Mouse (Mus musculus) layer of hippocampus, adult 2 months (tissue): ENCODE results near the gene Ikzf3. TPM values are rescaled to one million over a fixed set of nuclear protein-coding genes. Genes with fewer than 3 reads are reported as not detected.

Experiments used
- DNase-seq, 2 experiments: peaks; one replicate each; pipeline ENCODE4 v3.0.0; 2022; ENCODE audit warnings: low spot score in 2 of 2
- H3K27ac ChIP-seq: fragments of 200-600 bp; 2 replicates; pipeline ENCODE4 v1.8.1; 2022
- H3K4me3 ChIP-seq: fragments of 200-600 bp; 2 replicates; pipeline ENCODE4 v1.8.1; 2022; ENCODE audit warnings: mild to moderate bottlenecking
- CTCF ChIP-seq: fragments of 200-600 bp; conservative IDR thresholded peaks from 2 replicates; pipeline ENCODE4 v1.8.1; 2022; ENCODE audit warnings: antibody characterized with exemption, mild to moderate bottlenecking, moderate library complexity
- long read RNA-seq, 2 experiments: library from polyadenylated mRNA; stranded (forward); transcript quantifications; one replicate each; pipeline ENCODE4 v2.0.0; 2021; ENCODE audit warnings: borderline mapping rate in 2 of 2
- total RNA-seq, 2 experiments: library from RNA; stranded (reverse); gene quantifications; 2 replicates each; pipeline ENCODE4 v1.2.3; 2021

The Ikzf3 gene
- total RNA-seq, result under 1 TPM in 1 of 2 experiments, not detected in 1; 0.20 TPM
- long read RNA-seq, experiment 1, result 0 reads
- long read RNA-seq, experiment 2, result 0 reads

DNA sequence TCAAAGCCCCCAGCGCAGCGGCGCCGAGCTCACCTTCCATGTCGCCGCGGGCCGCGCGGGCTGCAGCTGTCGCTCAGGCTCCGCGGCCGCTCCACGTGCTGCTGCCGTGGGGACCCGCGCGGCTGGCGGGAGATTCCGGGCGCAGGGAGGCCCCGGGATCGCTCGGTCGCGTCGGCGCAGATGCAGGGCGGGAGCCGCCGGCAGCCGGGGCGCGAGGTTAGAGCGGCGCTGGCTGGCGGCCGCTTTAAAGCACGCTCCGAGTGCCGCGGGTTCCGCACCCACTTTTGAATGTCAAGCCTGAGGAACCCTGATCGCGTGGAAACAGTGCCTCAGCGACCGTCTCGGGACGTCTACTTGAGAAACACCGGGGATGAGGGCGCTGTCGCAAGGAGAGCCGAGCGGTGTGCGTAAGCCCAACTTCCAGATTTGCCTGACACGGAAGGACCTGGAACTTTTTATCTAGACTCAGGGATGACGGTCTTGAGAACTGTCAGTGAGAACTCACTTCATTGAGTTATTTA, at the start of gene Ikzf3:
Ikzf3 (minus strand) TSS at position 321 of the 521 bp plus-strand sequence.
- no peak within 1 kb of the TSS for H3K27ac ChIP-seq
- no peak for DNase-seq
- H3K4me3 ChIP-seq, result peak within 1 kb of the TSS; percentile 43
- no peak for TF ChIP-seq CTCF

DNA sequence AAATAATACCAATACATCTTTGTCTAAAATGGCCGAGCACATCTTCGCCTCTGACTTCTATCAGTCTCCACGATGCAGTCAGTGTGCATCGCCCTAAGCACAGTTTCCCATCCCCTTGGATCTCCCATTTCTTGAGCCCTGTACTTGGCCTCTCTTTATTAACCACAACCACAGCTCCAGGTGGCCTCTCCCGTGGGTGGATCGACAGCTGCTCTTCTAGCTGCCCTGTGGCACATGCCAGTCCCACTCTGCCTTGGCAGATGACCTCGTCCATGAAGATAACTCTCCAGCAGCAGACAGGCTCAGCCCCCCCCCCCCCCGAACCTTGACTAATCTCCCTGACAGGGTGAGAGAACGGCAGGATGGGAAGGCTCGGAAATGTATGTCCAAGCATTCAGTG, 49.6 kb upstream of the Ikzf3 start:
- Histone ChIP-seq H3K27ac (no peak overlapping the region), H3K4me3 (no peak overlapping the region)
- DNase-seq, result no peak
- TF ChIP-seq CTCF, result no peak

DNA sequence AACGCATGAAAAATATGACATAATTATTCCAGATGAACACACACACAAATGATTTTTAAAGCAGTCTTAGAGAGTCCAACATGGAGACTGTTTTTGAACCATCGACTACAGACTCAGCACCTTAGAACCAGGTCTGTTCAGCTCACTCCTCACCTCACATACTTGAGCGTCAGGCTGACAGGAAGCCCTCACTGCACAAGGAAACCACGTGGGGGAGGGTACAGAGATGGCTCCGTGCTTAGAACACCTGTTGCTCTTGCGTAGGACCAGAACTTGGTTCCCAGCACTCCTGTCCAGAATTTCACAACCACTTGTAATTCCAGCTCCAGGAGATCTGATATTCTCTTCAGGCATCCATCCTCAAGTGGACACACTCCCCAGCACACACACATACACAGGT, 49.2 kb upstream of the Ikzf3 start:
- TF ChIP-seq CTCF, result no peak
- DNase-seq, result no peak
- H3K4me3 ChIP-seq, result no peak overlapping the region
- no peak overlapping the region for H3K27ac ChIP-seq

DNA sequence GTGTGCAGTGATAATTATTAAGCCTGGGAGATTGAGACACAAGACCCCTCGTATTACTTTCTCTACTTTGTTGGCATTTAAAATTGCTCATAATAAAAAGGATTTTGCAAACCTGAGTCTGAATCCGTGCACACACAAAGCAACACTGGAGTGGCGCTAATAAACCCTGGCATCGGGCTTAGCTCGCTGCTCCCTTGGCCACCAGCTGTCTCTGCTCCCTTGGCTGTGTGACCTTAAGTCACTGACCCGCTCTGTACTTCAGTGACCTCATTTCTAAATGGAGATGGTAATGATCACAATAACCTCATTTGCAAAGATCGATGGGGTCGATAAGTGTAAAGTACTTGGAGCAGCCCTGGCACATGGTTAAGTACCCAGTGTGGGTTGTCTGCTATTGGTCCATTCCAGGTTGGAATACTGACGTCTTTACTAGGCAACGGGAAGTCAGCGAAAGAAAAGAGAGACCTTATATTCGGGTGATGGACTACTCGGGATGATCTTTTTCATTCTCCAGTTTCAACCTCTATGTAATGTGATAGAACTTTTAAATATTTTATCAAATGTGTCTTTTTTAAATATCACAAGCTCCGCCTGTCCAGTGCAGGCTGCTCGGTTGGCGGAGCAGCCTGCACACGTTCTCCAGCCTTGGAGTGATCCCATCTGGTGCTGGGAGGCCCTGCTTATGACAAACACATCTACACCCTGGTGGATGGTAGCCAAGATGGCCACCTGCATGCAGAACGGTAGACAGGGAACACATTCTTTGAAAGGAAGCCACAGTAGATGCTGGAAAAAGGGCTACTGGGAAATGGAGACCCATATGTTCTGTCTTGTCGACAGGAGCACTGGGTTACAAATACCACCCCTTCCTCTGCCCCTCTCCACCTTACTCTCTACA, 45.0 kb upstream of the Ikzf3 start:
- H3K27ac ChIP-seq, result no peak overlapping the region
- H3K4me3 ChIP-seq, result no peak overlapping the region

DNA sequence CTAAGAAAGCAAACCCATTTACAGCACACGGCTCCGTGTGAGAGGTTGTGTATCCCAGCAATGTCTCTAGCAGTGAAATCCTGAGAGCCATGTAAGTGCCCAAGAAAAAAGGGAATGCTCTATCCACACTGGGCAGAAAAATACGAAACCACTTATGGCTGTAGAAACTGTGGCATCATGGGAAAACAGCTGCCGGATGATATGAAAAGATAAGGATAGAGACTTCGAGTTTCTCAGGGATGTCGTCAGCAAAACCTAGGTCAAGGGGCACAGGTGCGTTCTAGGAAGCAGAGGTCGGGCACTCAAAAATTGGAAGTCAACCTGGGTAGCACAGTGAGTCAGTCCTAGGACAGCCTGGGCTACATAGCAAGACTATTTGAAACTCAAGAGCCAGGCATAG, 43.5 kb upstream of the Ikzf3 start:
- DNase-seq, result no peak
- no peak overlapping the region for H3K27ac ChIP-seq
- no peak for TF ChIP-seq CTCF
- H3K4me3 ChIP-seq, result no peak overlapping the region

More for the DNA sequence above, 45.0 kb upstream of the Ikzf3 start:
- no peak for TF ChIP-seq CTCF
- DNase-seq, result no peak

DNA sequence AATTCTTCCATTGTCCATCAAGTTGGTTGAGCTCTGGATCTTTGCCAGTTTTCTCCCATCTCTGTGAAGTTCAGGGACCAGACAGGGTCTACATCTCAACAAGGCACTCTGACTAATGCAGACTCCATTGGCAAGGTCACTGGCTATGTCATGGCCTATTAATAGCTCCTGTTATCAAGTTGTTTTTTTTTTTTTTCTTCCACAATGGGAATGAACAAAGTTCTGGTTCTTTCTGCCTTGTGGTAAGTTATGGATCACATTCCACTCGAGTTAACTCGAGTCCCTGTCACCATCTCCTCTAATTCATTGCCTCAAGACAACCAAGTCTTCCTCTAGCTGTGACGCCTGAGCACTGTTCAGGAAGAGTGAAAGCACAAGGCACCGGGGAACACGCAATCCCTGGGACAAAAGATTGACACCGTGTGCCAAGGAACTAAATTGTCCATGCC, 43.0 kb upstream of the Ikzf3 start:
- TF ChIP-seq CTCF, result no peak
- no peak for DNase-seq
- H3K4me3 ChIP-seq, result no peak overlapping the region
- no peak overlapping the region for H3K27ac ChIP-seq

DNA sequence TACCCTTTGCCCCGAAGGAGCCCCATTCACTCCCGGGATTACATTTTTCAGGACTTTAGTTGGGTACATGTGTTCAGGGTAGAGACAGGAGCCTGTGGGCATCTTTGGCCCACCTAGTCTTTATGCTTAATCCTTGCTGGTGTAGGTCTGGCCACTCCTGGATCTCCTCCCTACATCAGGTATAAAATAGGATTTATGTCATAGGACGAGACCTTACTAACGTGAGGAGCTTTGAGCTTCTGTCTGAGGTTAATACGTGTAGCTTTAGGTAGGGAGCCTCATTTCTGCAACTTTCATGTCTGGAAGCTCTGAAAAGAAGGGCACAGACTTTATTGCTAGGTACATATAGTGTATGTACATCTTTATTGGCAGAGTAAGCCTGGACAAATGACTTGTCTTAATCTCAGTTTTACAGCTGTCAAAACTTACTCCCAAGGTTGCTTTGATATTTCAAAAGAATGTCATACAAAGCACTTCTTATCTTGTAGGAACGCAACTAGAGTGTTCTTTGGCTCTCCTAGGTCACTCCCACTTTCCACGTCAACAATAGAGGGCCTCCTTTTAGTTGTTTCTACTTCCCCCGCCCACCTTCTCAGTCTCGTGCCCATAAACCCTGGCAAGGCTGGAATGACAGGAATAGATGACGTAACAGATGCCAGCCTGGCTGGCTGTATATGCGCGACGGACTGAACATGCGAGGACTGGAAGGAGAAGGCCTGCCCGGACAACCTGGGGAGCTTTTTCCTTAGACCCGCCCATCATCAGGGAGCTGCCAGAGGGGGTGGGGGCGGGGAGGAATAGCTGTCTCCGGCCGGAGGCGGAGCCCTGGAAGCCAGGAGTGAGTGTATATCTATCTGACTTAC, 42.1 kb upstream of the Ikzf3 start:
- peak overlapping the region; percentile 92 for H3K27ac ChIP-seq
- DNase-seq, result peak; percentile 35 to 58

DNA sequence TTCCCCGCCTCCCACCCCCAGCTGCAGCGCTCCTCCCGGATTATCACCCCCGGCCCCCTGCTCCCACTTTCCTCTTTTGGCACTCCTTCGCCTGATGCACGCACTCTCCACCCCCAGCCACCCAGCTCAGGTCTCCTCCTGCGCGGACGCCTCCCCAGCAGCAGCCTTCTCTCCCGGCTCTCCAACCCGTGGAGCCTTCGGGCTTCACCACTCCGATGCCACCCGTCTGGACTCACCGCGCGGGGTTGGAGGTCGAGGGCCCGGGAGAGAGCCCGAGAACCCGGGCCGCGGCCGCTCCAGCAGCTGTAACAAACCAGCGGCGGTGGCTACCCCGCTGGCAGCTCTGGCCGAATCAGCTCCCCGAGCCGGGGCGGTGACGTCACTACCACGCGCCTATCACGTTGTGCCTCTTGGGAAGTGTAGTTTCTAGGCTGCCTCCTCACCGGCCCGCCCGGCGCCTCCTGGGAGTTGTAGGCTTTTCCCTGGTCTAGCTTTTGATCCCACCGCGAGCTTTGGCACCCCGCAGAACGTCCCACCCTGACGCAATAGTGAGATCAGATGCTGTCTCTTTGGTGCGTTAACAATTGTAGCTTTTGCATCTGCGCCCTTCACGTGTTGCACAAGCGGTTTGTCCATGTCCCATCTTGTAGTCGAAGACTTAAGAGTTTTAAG, 41.2 kb upstream of the Ikzf3 start, which contains the start of gene Ormdl3:
Ormdl3 (minus strand) TSS at position 477 of the 672 bp plus-strand sequence.
- Histone ChIP-seq H3K4me3 (peak within 1 kb of the TSS; percentile 93), H3K27ac (peak within 1 kb of the TSS; percentile 92)
- no peak for TF ChIP-seq CTCF
- peak; percentile 98 to 99 for DNase-seq

More for the DNA sequence above, 42.1 kb upstream of the Ikzf3 start:
- peak overlapping the region; percentile 93 for H3K4me3 ChIP-seq
- TF ChIP-seq CTCF, result no peak

- Histone ChIP-seq H3K4me3 (peak overlapping the region; percentile 93), H3K27ac (peak overlapping the region; percentile 92)
- DNase-seq, result no peak
- TF ChIP-seq CTCF, result no peak
Measured at GRCm38 (mm10) chr11:98586087-98586891, 40.5 kb upstream of the Ikzf3 start.

- H3K4me3 ChIP-seq, result no peak overlapping the region
- no peak for TF ChIP-seq CTCF
- DNase-seq, result no peak
- H3K27ac ChIP-seq, result no peak overlapping the region
Measured at GRCm38 (mm10) chr11:98584629-98585177, 38.9 kb upstream of the Ikzf3 start.

- DNase-seq, result no peak
- H3K4me3 ChIP-seq, result no peak overlapping the region
- no peak overlapping the region for H3K27ac ChIP-seq
- no peak for TF ChIP-seq CTCF
Measured at GRCm38 (mm10) chr11:98584146-98584545, 38.3 kb upstream of the Ikzf3 start.
